Comparison of ENCODE assay signal across 14 mouse cellular contexts in genomic region chr14:27042280-27042983, GRCm38 (mm10). TPM values are rescaled to one million over a fixed set of nuclear protein-coding genes. Genes with fewer than 3 reads are reported as not detected.
DNase-seq lines count a peak whose midpoint lies in the region; ATAC-seq and TF ChIP-seq lines count a peak whose summit lies in the region.
"Had no signal": no experiment of that assay in that cellular context is flagged by ENCODE, and none has a peak within 500 bp of the region (broad histone marks: within the 10 kb centered on the region; RNA-seq: fewer than 3 reads in every experiment).

No protein-coding gene starts in this region.

- TF ChIP-seq CTCF in E14TG2a.4 (conservative IDR thresholded peaks at IDR 0.05; ENCODE audit: low read length), result no peak
- no peak for TF ChIP-seq CTCF in left cerebral cortex, adult 2 months (IDR thresholded peaks at IDR 0.05)
- TF ChIP-seq CTCF in cerebellum, adult 2 months (IDR thresholded peaks at IDR 0.05; ENCODE audit: borderline replicate concordance, insufficient read depth, low read depth, low read length), result no peak

- H3K9me3 ChIP-seq in hindbrain, embryonic 11.5 days (ENCODE audit: control insufficient read depth, low read length), result no peaks in the 10 kb centered on the region
- H3K9me3 ChIP-seq in hindbrain, embryonic 13.5 days, result no peaks in the 10 kb centered on the region
- H3K9me3 ChIP-seq in E14TG2a.4 (ENCODE audit: low read length), result no peaks in the 10 kb centered on the region
- no peaks in the 10 kb centered on the region for H3K9me3 ChIP-seq in limb, embryonic 11.5 days (ENCODE audit: control insufficient read depth, low read length)
- H3K9me3 ChIP-seq: heart, embryonic 13.5 days had no signal

- no peak overlapping the region for H3K4me3 ChIP-seq in hindbrain, embryonic 11.5 days (ENCODE audit: low read depth, low read length)
- no peak overlapping the region for H3K4me3 ChIP-seq in hindbrain, embryonic 13.5 days
- H3K4me3 ChIP-seq in E14TG2a.4 (replicated peaks; ENCODE audit: low read length), result 0 out of 2 replicates have a peak overlapping the region, but pooled peaks have one; percentile 32
- H3K4me3 ChIP-seq in limb, embryonic 11.5 days (ENCODE audit: low read depth, low read length), result no peak overlapping the region
- H3K4me3 ChIP-seq in left cerebral cortex, adult 2 months, result no peak overlapping the region
- H3K4me3 ChIP-seq in cerebellum, adult 2 months (replicated peaks; ENCODE audit: insufficient read depth, low read depth, low read length), result no peak overlapping the region
- H3K4me3 ChIP-seq: heart, embryonic 13.5 days had no signal

- 0 out of 2 replicates have a peak, but pooled peaks cover 5% of the 10 kb centered on the region for H3K27me3 ChIP-seq in hindbrain, embryonic 11.5 days (ENCODE audit: control insufficient read depth, insufficient read depth, low read length)
- H3K27me3 ChIP-seq in hindbrain, embryonic 13.5 days, result peaks cover 40% of the 10 kb centered on the region
- H3K27me3 ChIP-seq in E14TG2a.4 (ENCODE audit: insufficient read depth, low read length), result no peaks in the 10 kb centered on the region
- H3K27me3 ChIP-seq in limb, embryonic 11.5 days (ENCODE audit: control insufficient read depth, insufficient read depth, low read length), result no peaks in the 10 kb centered on the region
- peaks cover 3% of the 10 kb centered on the region; the same call in 1 of the 2 replicates for H3K27me3 ChIP-seq in cerebellum, adult 2 months (ENCODE audit: control insufficient read depth, insufficient read depth, low read length)

- no peak for DNase-seq in hindbrain, embryonic 11.5 days (ENCODE audit: low spot score)
- no peak for DNase-seq in limb, embryonic 11.5 days (ENCODE audit: low spot score)
- no peak for DNase-seq in adrenal gland, adult 18-20 months (ENCODE audit: low spot score in 2 of 2)
- no peak for DNase-seq in left cerebral cortex, adult 2 months (ENCODE audit: extremely low spot score in 1 of 2, low spot score in 2 of 2)
- no peak for DNase-seq in cerebellum, adult 2 months
- DNase-seq: right cerebral cortex, postnatal 4 days; thymus, postnatal 14 days had no signal

- peak overlapping the region; percentile 6; the same call in 1 of the 2 replicates for H3K4me2 ChIP-seq in hindbrain, embryonic 11.5 days (replicated peaks; ENCODE audit: low read depth, low read length)
- H3K4me2 ChIP-seq in hindbrain, embryonic 13.5 days, result no peak overlapping the region
- peak overlapping the region; percentile 81 for H3K4me2 ChIP-seq in limb, embryonic 11.5 days (ENCODE audit: low read depth, severe bottlenecking)
- H3K4me2 ChIP-seq: heart, embryonic 13.5 days had no signal

- H3K9ac ChIP-seq in hindbrain, embryonic 11.5 days (ENCODE audit: low read depth, low read length), result no peak overlapping the region
- no peak overlapping the region for H3K9ac ChIP-seq in hindbrain, embryonic 13.5 days
- 0 out of 2 replicates have a peak overlapping the region, but pooled peaks have one; percentile 2 for H3K9ac ChIP-seq in limb, embryonic 11.5 days (ENCODE audit: low read length)
- H3K9ac ChIP-seq: heart, embryonic 13.5 days; liver, embryonic 14.5 days had no signal

- no peaks in the 10 kb centered on the region for H3K36me3 ChIP-seq in hindbrain, embryonic 11.5 days (ENCODE audit: control insufficient read depth, insufficient read depth, low read length)
- no peaks in the 10 kb centered on the region for H3K36me3 ChIP-seq in hindbrain, embryonic 13.5 days
- H3K36me3 ChIP-seq in E14TG2a.4 (ENCODE audit: insufficient read depth, low read length), result no peaks in the 10 kb centered on the region
- H3K36me3 ChIP-seq in limb, embryonic 11.5 days (ENCODE audit: control insufficient read depth, insufficient read depth, low read length), result no peaks in the 10 kb centered on the region
- H3K36me3 ChIP-seq: heart, embryonic 13.5 days had no signal

- intact Hi-C loops in left cerebral cortex, adult 2 months (cut with DNase I), result no loop called here

- no peak for TF ChIP-seq POLR2A in cerebellum, adult 2 months (IDR thresholded peaks at IDR 0.05; ENCODE audit: borderline replicate concordance, insufficient read depth, low read length)

- 57% methylated on average over 8 of the region's 8 CpGs for WGBS in hindbrain, embryonic 11.5 days
- 59% methylated on average over 8 of the region's 8 CpGs for WGBS in hindbrain, embryonic 13.5 days
- 10% methylated on average over 8 of the region's 8 CpGs for WGBS in limb, embryonic 11.5 days
- 49% methylated on average over 8 of the region's 8 CpGs for WGBS in cerebellum, adult 2 months

- no peak for ATAC-seq in hindbrain, embryonic 11.5 days (ENCODE audit: low FRiP score)
- no peak for ATAC-seq in hindbrain, embryonic 13.5 days (ENCODE audit: low FRiP score)
- ATAC-seq in granulocyte monocyte progenitor cell, adult 5-6 weeks (replicated peaks; ENCODE audit: poor library complexity, severe bottlenecking), result peak; percentile 79
- no peak for ATAC-seq in limb, embryonic 11.5 days (ENCODE audit: insufficient number of reproducible peaks, low FRiP score, low TSS enrichment, low read depth)
- ATAC-seq: CD4-positive, CD25-positive, alpha-beta regulatory T cell, adult 4 months had no signal

- H3K27ac ChIP-seq in hindbrain, embryonic 11.5 days (ENCODE audit: low read depth, low read length), result no peak overlapping the region
- H3K27ac ChIP-seq in hindbrain, embryonic 13.5 days, result no peak overlapping the region
- H3K27ac ChIP-seq in limb, embryonic 11.5 days (replicated peaks; ENCODE audit: low read depth, low read length), result no peak overlapping the region
- H3K27ac ChIP-seq in left cerebral cortex, adult 2 months, result no peak overlapping the region
- H3K27ac ChIP-seq in cerebellum, adult 2 months (ENCODE audit: insufficient read depth, low read length), result no peak overlapping the region
- H3K27ac ChIP-seq: heart, embryonic 13.5 days; liver, embryonic 14.5 days had no signal

- H3K4me1 ChIP-seq in hindbrain, embryonic 11.5 days (replicated peaks; ENCODE audit: control insufficient read depth, insufficient read depth, low read length), result peaks cover 5% of the 10 kb centered on the region; the same call in 1 of the 2 replicates
- H3K4me1 ChIP-seq in hindbrain, embryonic 13.5 days (replicated peaks), result peaks cover 37% of the 10 kb centered on the region
- peaks cover 76% of the 10 kb centered on the region for H3K4me1 ChIP-seq in E14TG2a.4 (replicated peaks; ENCODE audit: low read depth, low read length)
- H3K4me1 ChIP-seq in limb, embryonic 11.5 days (ENCODE audit: control insufficient read depth, insufficient read depth, low read length), result peaks cover 49% of the 10 kb centered on the region
- H3K4me1 ChIP-seq in cerebellum, adult 2 months (ENCODE audit: control insufficient read depth, insufficient read depth, low read length), result no peaks in the 10 kb centered on the region

RNA-seq across cellular contexts. Expression of gene Il17rd, which starts 3.7 kb away (rescaled TPM):
- 5.3 and 5.7 TPM in 2 replicates for polyA plus RNA-seq in hindbrain, embryonic 11.5 days (2014; fragmentation: Nextera tagmentation; extraction: Ambion mirVana)
- 2.8 and 3.4 TPM in 2 replicates for polyA plus RNA-seq in hindbrain, embryonic 13.5 days (2015; fragmentation: Nextera tagmentation; extraction: Ambion mirVana)
- not detected in 2 replicates for total RNA-seq in granulocyte monocyte progenitor cell, adult 5-6 weeks (2014; fragmentation: Nextera tagmentation)
- total RNA-seq in granulocyte monocyte progenitor cell, adult 5-6 weeks (2017), result not detected in 2 replicates
- polyA plus RNA-seq in limb, embryonic 11.5 days (2014; fragmentation: Nextera tagmentation; extraction: Ambion mirVana), result 11.3 and 12.3 TPM in 2 replicates
- 1 to 10 TPM; 2.9 to 3.7 TPM for total RNA-seq in adrenal gland, adult 18-20 months (2021)
- 1 to 10 TPM; 2.6 to 2.7 TPM for total RNA-seq in left cerebral cortex, adult 2 months (2021)
- 1.2 and 1.3 TPM in 2 replicates for polyA plus RNA-seq in cerebellum, adult 2 months (2012; rRNA removed)

RNA-seq across cellular contexts. Expression of gene Hesx1, which starts 48.2 kb away (rescaled TPM):
- polyA plus RNA-seq in hindbrain, embryonic 11.5 days (2014; fragmentation: Nextera tagmentation; extraction: Ambion mirVana), result 0.23 TPM in 1 of 2 replicates, not detected in the other
- polyA plus RNA-seq in hindbrain, embryonic 13.5 days (2015; fragmentation: Nextera tagmentation; extraction: Ambion mirVana), result not detected in 2 replicates
- total RNA-seq in granulocyte monocyte progenitor cell, adult 5-6 weeks (2014; fragmentation: Nextera tagmentation), result 2.3 TPM in 1 of 2 replicates, not detected in the other
- total RNA-seq in granulocyte monocyte progenitor cell, adult 5-6 weeks (2017), result 1.9 and 2.4 TPM in 2 replicates
- polyA plus RNA-seq in limb, embryonic 11.5 days (2014; fragmentation: Nextera tagmentation; extraction: Ambion mirVana), result 0.25 and 0.52 TPM in 2 replicates
- not detected for total RNA-seq in adrenal gland, adult 18-20 months (2021)
- not detected for total RNA-seq in left cerebral cortex, adult 2 months (2021)
- not detected in 2 replicates for polyA plus RNA-seq in cerebellum, adult 2 months (2012; rRNA removed)
- polyA plus RNA-seq: large intestine, adult 2 months had no signal
